Mouse (Mus musculus): ENCODE measurements around the gene Prrc2b. TPM values are rescaled to one million over a fixed set of nuclear protein-coding genes. Genes with fewer than 3 reads are reported as not detected.

Prrc2b gene
- polyA plus RNA-seq, 1 experiment from 2014 or later, result 60.0 TPM

DNA sequence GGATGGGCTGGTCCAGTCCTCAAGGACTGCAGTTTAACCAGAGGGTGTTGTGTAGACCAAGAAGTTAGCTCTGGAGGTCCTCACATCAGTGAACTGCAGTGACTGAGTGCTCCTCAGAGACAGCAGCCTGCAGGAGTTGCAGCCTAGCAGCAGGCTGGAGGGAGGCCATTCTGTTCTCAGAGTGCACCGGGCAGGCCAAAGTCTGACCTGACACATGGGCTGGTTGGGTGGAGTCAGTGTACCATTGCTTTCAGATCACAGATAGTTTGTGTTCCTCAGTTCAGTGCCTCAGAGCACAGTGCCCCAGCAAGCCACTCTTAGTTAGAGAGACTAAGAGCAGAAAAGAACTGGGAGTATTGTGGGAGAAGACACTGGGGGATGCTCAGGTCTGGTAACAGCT lies 56.8 kb downstream of the Prrc2b start:
- H3K27ac ChIP-seq (replicated peaks), result no peak overlapping the region
- peaks cover 100% of the 10 kb centered on the region for H3K36me3 ChIP-seq (replicated peaks)
- no peak overlapping the region for H3K4me3 ChIP-seq
- 98% methylated on average over 1 of the region's 1 CpGs for WGBS
- no peaks in the 10 kb centered on the region for H3K4me1 ChIP-seq
- H3K9me3 ChIP-seq, result no peaks in the 10 kb centered on the region
- no peak for DNase-seq (ENCODE audit: low spot score)
- H3K27me3 ChIP-seq (replicated peaks; ENCODE audit: low read depth, poor library complexity, severe bottlenecking), result no peaks in the 10 kb centered on the region

- Histone ChIP-seq H3K27ac (replicated peaks) (no peak overlapping the region), H3K36me3 (replicated peaks) (peaks cover 100% of the 10 kb centered on the region), H3K9me3 (no peaks in the 10 kb centered on the region), H3K4me1 (no peaks in the 10 kb centered on the region), H3K27me3 (replicated peaks; ENCODE audit: low read depth, poor library complexity, severe bottlenecking) (no peaks in the 10 kb centered on the region), H3K4me3 (no peak overlapping the region)
- WGBS, result 94% methylated on average over 8 of the region's 8 CpGs
- no peak for DNase-seq (ENCODE audit: low spot score)
These were observed 60.8 kb downstream of the Prrc2b start for GRCm38 (mm10) chr2:32211689-32212088.

- Histone ChIP-seq H3K27me3 (replicated peaks; ENCODE audit: low read depth, poor library complexity, severe bottlenecking) (no peaks in the 10 kb centered on the region), H3K9me3 (no peaks in the 10 kb centered on the region), H3K36me3 (replicated peaks) (peaks cover 100% of the 10 kb centered on the region), H3K4me1 (no peaks in the 10 kb centered on the region), H3K27ac (replicated peaks) (no peak overlapping the region), H3K4me3 (no peak overlapping the region)
- no peak for DNase-seq (ENCODE audit: low spot score)
- WGBS, result 95% methylated on average over 10 of the region's 10 CpGs
These were observed 62.1 kb downstream of the Prrc2b start for GRCm38 (mm10) chr2:32213000-32213399.

- Histone ChIP-seq H3K9me3 (no peaks in the 10 kb centered on the region), H3K4me3 (no peak overlapping the region), H3K4me1 (no peaks in the 10 kb centered on the region), H3K36me3 (replicated peaks) (peaks cover 100% of the 10 kb centered on the region), H3K27ac (replicated peaks) (no peak overlapping the region), H3K27me3 (replicated peaks; ENCODE audit: low read depth, poor library complexity, severe bottlenecking) (no peaks in the 10 kb centered on the region)
- no peak for DNase-seq (ENCODE audit: low spot score)
- WGBS, result 90% methylated on average over 10 of the region's 10 CpGs
These were observed 64.7 kb downstream of the Prrc2b start for GRCm38 (mm10) chr2:32215576-32215975.

DNA sequence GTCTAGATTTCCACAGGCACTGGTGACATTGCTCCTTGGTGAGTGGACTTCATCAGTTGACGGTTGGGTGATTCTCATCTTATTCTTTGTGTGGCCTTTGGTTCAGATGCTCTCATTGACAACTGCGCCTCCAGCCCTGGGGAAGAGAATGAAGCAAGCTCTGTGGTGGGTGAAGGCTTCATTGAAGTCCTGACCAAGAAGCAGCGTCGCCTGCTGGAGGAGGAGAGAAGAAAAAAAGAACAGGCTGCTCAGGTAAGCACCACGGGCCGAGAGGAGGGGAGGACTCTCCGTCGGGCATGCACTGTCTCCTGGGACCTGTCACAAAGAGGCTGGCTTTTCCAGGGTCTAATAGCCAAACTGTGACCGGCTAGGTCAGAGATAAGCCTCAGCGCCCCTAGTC lies 65.6 kb downstream of the Prrc2b start:
- no peak for DNase-seq (ENCODE audit: low spot score)
- Histone ChIP-seq H3K4me1 (no peaks in the 10 kb centered on the region), H3K27me3 (replicated peaks; ENCODE audit: low read depth, poor library complexity, severe bottlenecking) (no peaks in the 10 kb centered on the region), H3K9me3 (no peaks in the 10 kb centered on the region), H3K36me3 (replicated peaks) (peaks cover 100% of the 10 kb centered on the region), H3K27ac (replicated peaks) (no peak overlapping the region), H3K4me3 (no peak overlapping the region)
- WGBS, result 85% methylated on average over 10 of the region's 10 CpGs

DNA sequence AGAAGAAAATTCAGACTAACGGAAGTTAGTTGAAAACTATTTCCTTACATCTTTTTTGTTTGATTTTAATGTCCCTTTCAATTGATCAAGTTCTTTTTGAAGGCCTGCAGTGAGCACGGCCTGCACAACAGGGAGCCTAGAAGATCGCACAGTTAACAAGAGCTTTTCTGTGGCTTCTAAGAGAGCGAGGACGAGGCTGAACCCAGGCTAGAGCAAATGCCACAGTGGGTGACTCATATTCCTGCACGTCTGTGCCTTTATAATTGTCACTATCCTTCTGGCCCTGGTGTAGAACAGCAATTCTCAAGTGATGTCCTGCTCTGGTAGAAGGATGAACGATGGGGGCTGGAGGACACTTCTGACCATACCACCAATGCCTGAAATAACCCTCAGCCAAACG lies 66.8 kb downstream of the Prrc2b start:
- H3K36me3 ChIP-seq (replicated peaks), result peaks cover 100% of the 10 kb centered on the region
- WGBS, result 91% methylated on average over 8 of the region's 8 CpGs
- no peak overlapping the region for H3K4me3 ChIP-seq
- H3K4me1 ChIP-seq, result no peaks in the 10 kb centered on the region
- no peaks in the 10 kb centered on the region for H3K9me3 ChIP-seq
- no peak overlapping the region for H3K27ac ChIP-seq (replicated peaks)
- DNase-seq (ENCODE audit: low spot score), result no peak
- no peaks in the 10 kb centered on the region for H3K27me3 ChIP-seq (replicated peaks; ENCODE audit: low read depth, poor library complexity, severe bottlenecking)

DNA sequence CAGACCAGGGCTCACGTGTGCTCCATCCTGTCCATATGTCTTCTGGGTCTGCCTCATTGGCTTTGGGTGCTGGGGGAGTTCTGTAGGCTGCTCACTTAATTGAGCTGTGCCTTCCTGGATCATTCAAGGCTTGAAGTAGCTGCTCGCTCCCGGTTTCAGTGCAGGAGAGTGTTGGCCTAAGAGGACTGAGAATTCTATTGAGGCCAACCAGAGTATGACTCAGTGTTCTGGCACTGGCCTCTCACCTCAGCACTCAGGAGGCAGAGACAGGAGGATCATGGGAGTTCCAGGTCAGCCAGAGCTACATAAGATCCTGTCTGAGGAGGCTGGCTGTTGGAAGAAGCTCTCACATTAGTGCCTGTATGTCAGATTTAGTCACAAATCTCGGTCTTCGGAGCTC lies 67.2 kb downstream of the Prrc2b start:
- H3K27me3 ChIP-seq (replicated peaks; ENCODE audit: low read depth, poor library complexity, severe bottlenecking), result no peaks in the 10 kb centered on the region
- H3K4me3 ChIP-seq, result no peak overlapping the region
- 91% methylated on average over 5 of the region's 5 CpGs for WGBS
- no peak overlapping the region for H3K27ac ChIP-seq (replicated peaks)
- DNase-seq (ENCODE audit: low spot score), result no peak
- H3K36me3 ChIP-seq (replicated peaks), result peaks cover 100% of the 10 kb centered on the region
- no peaks in the 10 kb centered on the region for H3K9me3 ChIP-seq
- H3K4me1 ChIP-seq, result no peaks in the 10 kb centered on the region

DNA sequence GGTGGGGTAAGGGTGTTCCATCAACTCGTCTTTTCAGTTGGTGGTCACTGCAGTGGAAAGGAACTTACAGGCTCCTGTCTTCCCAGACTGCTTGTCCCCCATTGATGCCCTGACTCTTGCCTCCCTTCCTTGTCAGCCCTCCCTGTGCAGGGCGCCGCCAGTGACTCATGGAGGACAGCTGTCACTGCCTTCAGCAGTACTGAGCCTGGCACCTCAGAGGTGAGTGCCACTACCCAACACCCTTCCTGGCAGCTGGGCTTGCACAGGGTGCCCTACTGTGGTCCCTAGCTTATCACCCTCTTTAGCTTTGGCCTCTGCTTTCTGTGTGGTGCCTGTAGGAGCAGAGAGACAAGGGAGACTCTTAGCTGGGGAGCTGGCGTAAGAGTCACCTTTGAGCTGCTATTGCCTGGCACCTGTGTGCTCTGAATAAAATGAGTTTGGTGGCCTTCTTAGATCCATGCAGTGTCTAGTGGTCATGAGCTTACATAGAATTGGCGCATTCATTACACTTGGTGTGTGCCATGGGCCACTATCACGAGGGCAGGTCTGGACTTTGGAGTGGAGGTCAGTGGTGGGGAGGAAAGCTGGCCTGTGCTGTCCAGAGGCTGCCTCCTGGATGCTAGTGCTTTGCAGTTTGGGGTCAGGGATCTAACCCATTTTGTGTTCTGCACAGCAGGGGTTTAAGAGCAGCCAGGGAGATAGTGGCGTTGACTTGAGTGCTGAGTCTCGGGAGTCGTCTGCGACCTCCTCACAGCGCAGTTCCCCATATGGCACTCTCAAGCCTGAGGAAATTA lies 67.9 kb downstream of the Prrc2b start:
- H3K27ac ChIP-seq (replicated peaks), result no peak overlapping the region
- no peak overlapping the region for H3K4me3 ChIP-seq
- no peak for DNase-seq (ENCODE audit: low spot score)
- 91% methylated on average over 11 of the region's 11 CpGs for WGBS
- H3K27me3 ChIP-seq (replicated peaks; ENCODE audit: low read depth, poor library complexity, severe bottlenecking), result no peaks in the 10 kb centered on the region
- peaks cover 100% of the 10 kb centered on the region for H3K36me3 ChIP-seq (replicated peaks)
- no peaks in the 10 kb centered on the region for H3K9me3 ChIP-seq
- no peaks in the 10 kb centered on the region for H3K4me1 ChIP-seq

GRCm38 (mm10) chr2:32219501-32219900 lies 68.6 kb downstream of the Prrc2b start:
- Histone ChIP-seq H3K4me3 (no peak overlapping the region), H3K4me1 (no peaks in the 10 kb centered on the region), H3K27me3 (replicated peaks; ENCODE audit: low read depth, poor library complexity, severe bottlenecking) (no peaks in the 10 kb centered on the region), H3K9me3 (no peaks in the 10 kb centered on the region), H3K36me3 (replicated peaks) (peaks cover 100% of the 10 kb centered on the region), H3K27ac (replicated peaks) (no peak overlapping the region)
- DNase-seq (ENCODE audit: low spot score), result no peak
- WGBS, result 94% methylated on average over 14 of the region's 14 CpGs

GRCm38 (mm10) chr2:32220021-32220420 lies 69.1 kb downstream of the Prrc2b start:
- peaks cover 100% of the 10 kb centered on the region for H3K36me3 ChIP-seq (replicated peaks)
- no peaks in the 10 kb centered on the region for H3K4me1 ChIP-seq
- DNase-seq (ENCODE audit: low spot score), result no peak
- no peak overlapping the region for H3K27ac ChIP-seq (replicated peaks)
- no peaks in the 10 kb centered on the region for H3K27me3 ChIP-seq (replicated peaks; ENCODE audit: low read depth, poor library complexity, severe bottlenecking)
- WGBS, result 90% methylated on average over 6 of the region's 6 CpGs
- no peaks in the 10 kb centered on the region for H3K9me3 ChIP-seq
- H3K4me3 ChIP-seq, result no peak overlapping the region

- H3K27ac ChIP-seq (replicated peaks), result no peak overlapping the region
- peaks cover 100% of the 10 kb centered on the region for H3K36me3 ChIP-seq (replicated peaks)
- H3K4me3 ChIP-seq, result no peak overlapping the region
- no peak for DNase-seq (ENCODE audit: low spot score)
- H3K27me3 ChIP-seq (replicated peaks; ENCODE audit: low read depth, poor library complexity, severe bottlenecking), result no peaks in the 10 kb centered on the region
- no peaks in the 10 kb centered on the region for H3K9me3 ChIP-seq
- no peaks in the 10 kb centered on the region for H3K4me1 ChIP-seq
- WGBS, result 92% methylated on average over 10 of the region's 10 CpGs
These were observed 70.1 kb downstream of the Prrc2b start for GRCm38 (mm10) chr2:32220969-32221368.

DNA sequence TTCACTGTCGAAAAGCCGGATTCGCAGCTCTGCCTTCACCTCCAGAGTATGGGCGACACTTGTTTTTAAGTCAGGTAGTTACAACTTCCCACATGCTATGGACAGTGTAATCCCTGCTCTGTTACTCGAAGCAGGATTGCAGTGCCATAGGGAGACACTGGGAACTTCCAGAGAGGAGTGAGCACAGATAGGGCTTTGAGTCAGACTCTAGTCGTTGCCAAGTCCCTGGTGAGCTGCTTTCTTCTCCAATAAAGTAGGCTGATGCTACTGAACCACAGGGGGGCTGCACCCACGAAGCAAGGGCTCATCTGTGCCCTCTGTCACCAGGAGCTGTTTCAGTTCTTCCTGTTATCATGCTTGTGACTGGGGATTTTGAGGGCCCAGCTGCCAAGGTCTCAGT lies 70.7 kb downstream of the Prrc2b start:
- Histone ChIP-seq H3K4me1 (no peaks in the 10 kb centered on the region), H3K9me3 (no peaks in the 10 kb centered on the region), H3K4me3 (no peak overlapping the region), H3K36me3 (replicated peaks) (peaks cover 100% of the 10 kb centered on the region), H3K27me3 (replicated peaks; ENCODE audit: low read depth, poor library complexity, severe bottlenecking) (no peaks in the 10 kb centered on the region), H3K27ac (replicated peaks) (no peak overlapping the region)
- WGBS, result 91% methylated on average over 7 of the region's 7 CpGs
- DNase-seq (ENCODE audit: low spot score), result no peak

DNA sequence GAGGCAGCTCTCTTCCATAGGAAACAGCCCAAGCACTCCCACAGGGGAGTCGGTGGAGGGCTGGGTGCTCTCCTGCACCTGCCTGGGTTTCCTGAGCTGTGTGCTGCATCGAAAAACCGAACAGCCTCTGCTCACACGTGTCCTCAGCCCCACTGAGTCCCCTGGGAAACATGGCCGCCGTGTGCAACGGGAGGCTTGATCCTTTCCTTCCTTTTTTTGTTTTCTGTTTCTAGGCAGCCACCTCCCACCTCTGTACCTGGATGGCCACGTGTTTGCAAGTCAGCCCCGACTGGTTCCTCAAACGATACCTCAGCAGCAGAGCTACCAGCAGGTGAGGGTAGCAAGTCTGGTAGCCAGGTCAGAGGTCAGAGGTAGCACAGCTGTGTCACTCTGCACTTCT lies 71.2 kb downstream of the Prrc2b start:
- no peak overlapping the region for H3K4me3 ChIP-seq
- no peaks in the 10 kb centered on the region for H3K9me3 ChIP-seq
- no peak for DNase-seq (ENCODE audit: low spot score)
- no peaks in the 10 kb centered on the region for H3K4me1 ChIP-seq
- no peaks in the 10 kb centered on the region for H3K27me3 ChIP-seq (replicated peaks; ENCODE audit: low read depth, poor library complexity, severe bottlenecking)
- H3K36me3 ChIP-seq (replicated peaks), result peaks cover 100% of the 10 kb centered on the region
- WGBS, result 84% methylated on average over 10 of the region's 10 CpGs
- no peak overlapping the region for H3K27ac ChIP-seq (replicated peaks)
